Mouse (Mus musculus): Measurements from ENCODE around the gene Bcl6b. TPM values are rescaled to one million over a fixed set of nuclear protein-coding genes. Genes with fewer than 3 reads are reported as not detected.

Bcl6b gene
- polyA plus RNA-seq, 1 experiment from 2014 or later = 22.0 TPM

DNA sequence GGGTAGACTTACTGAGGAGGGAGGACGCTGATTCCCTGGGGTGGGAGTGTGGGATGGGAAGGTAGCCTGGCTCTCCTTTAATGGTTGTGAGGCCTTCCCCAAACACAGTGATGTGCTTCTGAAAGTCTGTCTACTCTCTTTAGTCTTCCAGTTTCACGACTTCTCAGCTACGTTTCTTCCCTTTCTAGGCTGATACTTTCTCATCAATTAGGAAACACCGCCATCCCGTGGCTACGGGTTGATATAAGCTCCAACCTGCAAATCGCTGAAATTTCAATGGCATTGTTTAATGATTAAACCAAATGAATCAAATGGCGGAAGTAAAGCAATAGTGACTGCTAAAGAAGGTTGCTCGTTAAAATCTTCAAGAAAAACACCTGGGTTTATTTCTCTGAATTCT is 16.7 kb downstream of the Bcl6b start:
- Histone ChIP-seq H3K36me3 (ENCODE audit: insufficient read depth, low read length) (no peaks in the 10 kb centered on the region), H3K4me1 (replicated peaks; ENCODE audit: insufficient read depth, low read length) (peaks cover 16% of the 10 kb centered on the region), H3K4me2 (ENCODE audit: low read length) (no peak overlapping the region), H3K27me3 (ENCODE audit: insufficient read depth, low read length) (peaks cover 8% of the 10 kb centered on the region), H3K9me3 (replicated peaks; ENCODE audit: low read length) (no peaks in the 10 kb centered on the region), H3K4me3 (replicated peaks; ENCODE audit: low read depth, low read length) (no peak overlapping the region), H3K27ac (no peak overlapping the region), H3K9ac (ENCODE audit: low read depth, low read length) (no peak overlapping the region)
- 7% methylated on average over 9 of the region's 9 CpGs for WGBS
- DNase-seq (ENCODE audit: low spot score) = peak; percentile 92
- ATAC-seq (replicated peaks; ENCODE audit: low FRiP score, low read depth) = no peak
- peak; percentile 89 for TF ChIP-seq CTCF (IDR thresholded peaks at IDR 0.05; ENCODE audit: low read depth)

- Histone ChIP-seq H3K9ac (ENCODE audit: low read depth, low read length) (no peak within 1 kb of the TSS), H3K4me3 (replicated peaks; ENCODE audit: low read depth, low read length) (0 out of 2 replicates have a peak within 1 kb of the TSS, but pooled peaks have one; percentile 23), H3K9me3 (replicated peaks; ENCODE audit: low read length) (no peaks in the 10 kb centered on the region), H3K27me3 (ENCODE audit: insufficient read depth, low read length) (peaks cover 8% of the 10 kb centered on the region), H3K27ac (no peak within 1 kb of the TSS), H3K4me1 (replicated peaks; ENCODE audit: insufficient read depth, low read length) (peaks cover 16% of the 10 kb centered on the region), H3K4me2 (ENCODE audit: low read length) (peak within 1 kb of the TSS; percentile 50), H3K36me3 (ENCODE audit: insufficient read depth, low read length) (no peaks in the 10 kb centered on the region)
- 51% methylated on average over 6 of the region's 6 CpGs for WGBS
- DNase-seq (ENCODE audit: low spot score) (no peak), ATAC-seq (replicated peaks; ENCODE audit: low FRiP score, low read depth) (no peak)
- TF ChIP-seq CTCF (IDR thresholded peaks at IDR 0.05; ENCODE audit: low read depth) = no peak
Observed at GRCm38 (mm10) chr11:70212423-70212822, 17.2 kb downstream of the Bcl6b start, which contains the start of gene Slc16a11. TSS of gene Slc16a11 (plus strand) at chr11:70212752.

DNA sequence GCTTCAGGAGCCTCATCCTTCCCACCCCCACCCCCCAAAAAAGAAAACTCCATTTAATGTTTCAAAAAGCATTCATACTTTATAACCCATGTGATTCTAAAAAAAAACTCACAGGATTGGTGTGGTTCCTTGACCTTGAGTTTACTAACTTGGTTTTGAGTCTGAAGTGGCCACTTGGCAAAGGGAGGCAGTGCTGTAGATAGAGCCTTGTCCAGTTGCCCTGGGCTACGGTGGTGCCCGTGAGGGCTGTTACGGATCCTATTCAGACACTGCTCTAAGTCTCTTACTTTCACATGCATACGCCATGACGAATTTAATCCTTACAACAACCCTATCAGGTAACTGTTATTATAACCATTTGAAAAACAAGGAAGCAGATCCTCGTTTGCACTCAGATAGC is 17.6 kb downstream of the Bcl6b start:
- no peak for ATAC-seq (replicated peaks; ENCODE audit: low FRiP score, low read depth)
- 66% methylated on average over 6 of the region's 6 CpGs for WGBS

GRCm38 (mm10) chr11:70210681-70211080 is 18.9 kb downstream of the Bcl6b start:
- DNase-seq (ENCODE audit: low spot score) (no peak), ATAC-seq (replicated peaks; ENCODE audit: low FRiP score, low read depth) (no peak)
- Histone ChIP-seq H3K27me3 (ENCODE audit: insufficient read depth, low read length) (peaks cover 6% of the 10 kb centered on the region), H3K9ac (ENCODE audit: low read depth, low read length) (no peak overlapping the region), H3K36me3 (ENCODE audit: insufficient read depth, low read length) (no peaks in the 10 kb centered on the region), H3K27ac (no peak overlapping the region), H3K4me3 (replicated peaks; ENCODE audit: low read depth, low read length) (no peak overlapping the region), H3K4me1 (replicated peaks; ENCODE audit: insufficient read depth, low read length) (peaks cover 16% of the 10 kb centered on the region), H3K4me2 (ENCODE audit: low read length) (no peak overlapping the region), H3K9me3 (replicated peaks; ENCODE audit: low read length) (no peaks in the 10 kb centered on the region)
- 89% methylated on average over 2 of the region's 2 CpGs for WGBS
- no peak for TF ChIP-seq CTCF (IDR thresholded peaks at IDR 0.05; ENCODE audit: low read depth)

More for the DNA sequence above, 17.6 kb downstream of the Bcl6b start:
- Histone ChIP-seq H3K9me3 (replicated peaks; ENCODE audit: low read length) (no peaks in the 10 kb centered on the region), H3K4me2 (ENCODE audit: low read length) (no peak overlapping the region), H3K4me1 (replicated peaks; ENCODE audit: insufficient read depth, low read length) (peaks cover 16% of the 10 kb centered on the region), H3K9ac (ENCODE audit: low read depth, low read length) (no peak overlapping the region), H3K36me3 (ENCODE audit: insufficient read depth, low read length) (no peaks in the 10 kb centered on the region), H3K27ac (no peak overlapping the region), H3K4me3 (replicated peaks; ENCODE audit: low read depth, low read length) (no peak overlapping the region), H3K27me3 (ENCODE audit: insufficient read depth, low read length) (peaks cover 8% of the 10 kb centered on the region)
- DNase-seq (ENCODE audit: low spot score) = no peak
- TF ChIP-seq CTCF (IDR thresholded peaks at IDR 0.05; ENCODE audit: low read depth) = no peak

DNA sequence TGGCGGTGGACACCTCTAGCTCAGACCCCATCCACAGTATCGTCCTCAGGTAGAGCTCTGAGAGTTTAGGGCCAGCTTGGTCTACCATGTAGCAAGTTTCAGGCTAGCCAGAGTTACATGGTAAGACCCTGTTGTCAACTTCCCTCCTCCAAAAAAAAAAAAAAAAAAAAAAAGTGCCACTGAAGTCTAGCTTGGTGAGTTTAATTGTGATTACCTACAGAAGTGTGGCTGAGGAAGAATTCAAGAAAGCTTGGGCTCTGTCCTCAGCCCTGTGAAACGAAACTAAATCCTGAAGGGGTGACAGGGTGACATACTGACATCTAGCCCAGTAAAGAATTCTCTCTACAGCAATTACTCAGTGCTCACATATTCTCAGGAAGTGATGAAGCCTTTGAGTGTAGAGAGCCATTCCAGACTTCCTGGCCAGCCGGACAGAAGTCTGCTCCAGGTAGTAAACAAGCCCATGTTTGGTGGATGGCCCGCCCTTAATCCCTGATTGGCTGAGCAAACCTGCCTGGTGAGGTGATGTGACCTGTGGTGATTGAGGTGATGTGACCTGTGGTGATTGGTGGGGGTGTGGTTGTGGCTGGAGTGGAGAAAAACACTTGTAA is 20.7 kb downstream of the Bcl6b start:
- TF ChIP-seq CTCF (IDR thresholded peaks at IDR 0.05; ENCODE audit: low read depth) = no peak
- Histone ChIP-seq H3K4me2 (ENCODE audit: low read length) (no peak overlapping the region), H3K9ac (ENCODE audit: low read depth, low read length) (no peak overlapping the region), H3K27ac (no peak overlapping the region), H3K4me3 (replicated peaks; ENCODE audit: low read depth, low read length) (no peak overlapping the region), H3K36me3 (ENCODE audit: insufficient read depth, low read length) (no peaks in the 10 kb centered on the region), H3K27me3 (ENCODE audit: insufficient read depth, low read length) (no peaks in the 10 kb centered on the region), H3K4me1 (replicated peaks; ENCODE audit: insufficient read depth, low read length) (peaks cover 4% of the 10 kb centered on the region; the same call in 1 of the 2 replicates), H3K9me3 (replicated peaks; ENCODE audit: low read length) (no peaks in the 10 kb centered on the region)
- ATAC-seq (replicated peaks; ENCODE audit: low FRiP score, low read depth) (no peak), DNase-seq (ENCODE audit: low spot score) (no peak)
- WGBS = 67% methylated on average over 5 of the region's 5 CpGs

DNA sequence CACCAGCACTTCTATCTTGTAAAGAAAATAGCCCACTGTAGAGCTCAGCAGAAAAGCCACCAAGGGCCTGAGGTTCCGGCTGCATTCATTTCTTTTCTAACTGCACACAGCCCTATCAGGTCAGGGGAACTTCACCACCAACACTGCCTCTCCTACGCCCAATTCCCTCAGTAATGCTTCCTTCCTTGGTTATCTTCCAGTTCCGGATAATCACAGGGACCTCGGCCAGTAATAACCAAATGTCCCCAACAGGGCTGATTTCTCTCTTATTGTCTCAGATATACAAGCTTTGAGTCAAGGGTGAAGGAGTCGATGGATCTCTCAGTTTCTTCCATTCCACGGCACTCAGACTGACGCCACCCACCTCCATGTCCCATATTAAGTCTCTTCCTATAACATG is 22.3 kb downstream of the Bcl6b start:
- Histone ChIP-seq H3K4me3 (replicated peaks; ENCODE audit: low read depth, low read length) (no peak overlapping the region), H3K4me2 (ENCODE audit: low read length) (no peak overlapping the region), H3K9ac (ENCODE audit: low read depth, low read length) (no peak overlapping the region), H3K27me3 (ENCODE audit: insufficient read depth, low read length) (no peaks in the 10 kb centered on the region), H3K36me3 (ENCODE audit: insufficient read depth, low read length) (no peaks in the 10 kb centered on the region), H3K27ac (no peak overlapping the region), H3K9me3 (replicated peaks; ENCODE audit: low read length) (no peaks in the 10 kb centered on the region), H3K4me1 (replicated peaks; ENCODE audit: insufficient read depth, low read length) (no peaks in the 10 kb centered on the region)
- no peak for TF ChIP-seq CTCF (IDR thresholded peaks at IDR 0.05; ENCODE audit: low read depth)
- no peak for ATAC-seq (replicated peaks; ENCODE audit: low FRiP score, low read depth)
- WGBS = 66% methylated on average over 7 of the region's 7 CpGs
- DNase-seq (ENCODE audit: low spot score) = no peak

GRCm38 (mm10) chr11:70206801-70207200 is 22.8 kb downstream of the Bcl6b start:
- 70% methylated on average over 2 of the region's 2 CpGs for WGBS
- Histone ChIP-seq H3K4me2 (ENCODE audit: low read length) (no peak overlapping the region), H3K4me3 (replicated peaks; ENCODE audit: low read depth, low read length) (no peak overlapping the region), H3K9ac (ENCODE audit: low read depth, low read length) (no peak overlapping the region), H3K9me3 (replicated peaks; ENCODE audit: low read length) (no peaks in the 10 kb centered on the region), H3K27ac (no peak overlapping the region), H3K36me3 (ENCODE audit: insufficient read depth, low read length) (no peaks in the 10 kb centered on the region), H3K4me1 (replicated peaks; ENCODE audit: insufficient read depth, low read length) (no peaks in the 10 kb centered on the region), H3K27me3 (ENCODE audit: insufficient read depth, low read length) (no peaks in the 10 kb centered on the region)
- DNase-seq (ENCODE audit: low spot score) (no peak), ATAC-seq (replicated peaks; ENCODE audit: low FRiP score, low read depth) (no peak)
- TF ChIP-seq CTCF (IDR thresholded peaks at IDR 0.05; ENCODE audit: low read depth) = no peak

Measured in kidney, postnatal 0 days (tissue).